Mouse (Mus musculus): ENCODE measurements at regions not wholly inside any gene's neighbourhood (a gene's known extent, or its start where the extent isn't known, plus 50 kb on each side); places are given as distances from the start of the nearest gene placed in this dataset.

GRCm38 (mm10) chr3:16918374-16918773 lies 912.1 kb upstream of the Gm5150 start:
- Histone ChIP-seq H3K4me1 (ENCODE audit: control insufficient read depth, insufficient read depth, low read length) (no peaks in the 10 kb centered on the region), H3K4me2 (ENCODE audit: low read depth, severe bottlenecking) (no peak overlapping the region), H3K9ac (ENCODE audit: low read length) (no peak overlapping the region), H3K27me3 (ENCODE audit: control insufficient read depth, insufficient read depth, low read length) (no peaks in the 10 kb centered on the region), H3K4me3 (ENCODE audit: low read depth, low read length) (no peak overlapping the region), H3K36me3 (ENCODE audit: control insufficient read depth, insufficient read depth, low read length) (no peaks in the 10 kb centered on the region), H3K27ac (replicated peaks; ENCODE audit: low read depth, low read length) (no peak overlapping the region), H3K9me3 (ENCODE audit: control insufficient read depth, low read length) (no peaks in the 10 kb centered on the region)
- WGBS, result 78% methylated on average over 2 of the region's 2 CpGs
- DNase-seq (ENCODE audit: low spot score) (no peak), ATAC-seq (ENCODE audit: insufficient number of reproducible peaks, low FRiP score, low TSS enrichment, low read depth) (no peak)

- Histone ChIP-seq H3K9me3 (ENCODE audit: control insufficient read depth, low read length) (no peaks in the 10 kb centered on the region), H3K27ac (replicated peaks; ENCODE audit: low read depth, low read length) (no peak overlapping the region), H3K9ac (ENCODE audit: low read length) (no peak overlapping the region), H3K4me2 (ENCODE audit: low read depth, severe bottlenecking) (no peak overlapping the region), H3K4me3 (ENCODE audit: low read depth, low read length) (no peak overlapping the region), H3K36me3 (ENCODE audit: control insufficient read depth, insufficient read depth, low read length) (no peaks in the 10 kb centered on the region), H3K27me3 (ENCODE audit: control insufficient read depth, insufficient read depth, low read length) (no peaks in the 10 kb centered on the region), H3K4me1 (ENCODE audit: control insufficient read depth, insufficient read depth, low read length) (no peaks in the 10 kb centered on the region)
- ATAC-seq (ENCODE audit: insufficient number of reproducible peaks, low FRiP score, low TSS enrichment, low read depth) (no peak), DNase-seq (ENCODE audit: low spot score) (no peak)
- WGBS, result 71% methylated on average over 2 of the region's 2 CpGs
Observed at GRCm38 (mm10) chr3:16916072-16916403, 909.8 kb upstream of the Gm5150 start.

GRCm38 (mm10) chr3:16915389-16916071 lies 909.3 kb upstream of the Gm5150 start:
- H3K4me2 ChIP-seq (ENCODE audit: low read depth, severe bottlenecking), result no peak overlapping the region
- H3K36me3 ChIP-seq (ENCODE audit: control insufficient read depth, insufficient read depth, low read length), result no peaks in the 10 kb centered on the region
- H3K4me3 ChIP-seq (ENCODE audit: low read depth, low read length), result no peak overlapping the region
- no peak for DNase-seq (ENCODE audit: low spot score)
- no peaks in the 10 kb centered on the region for H3K9me3 ChIP-seq (ENCODE audit: control insufficient read depth, low read length)
- H3K27me3 ChIP-seq (ENCODE audit: control insufficient read depth, insufficient read depth, low read length), result no peaks in the 10 kb centered on the region
- H3K27ac ChIP-seq (replicated peaks; ENCODE audit: low read depth, low read length), result no peak overlapping the region
- H3K4me1 ChIP-seq (ENCODE audit: control insufficient read depth, insufficient read depth, low read length), result no peaks in the 10 kb centered on the region
- no peak overlapping the region for H3K9ac ChIP-seq (ENCODE audit: low read length)
- WGBS, result 81% methylated on average over 2 of the region's 2 CpGs
- no peak for ATAC-seq (ENCODE audit: insufficient number of reproducible peaks, low FRiP score, low TSS enrichment, low read depth)

- no peak for DNase-seq (ENCODE audit: low spot score)
- Histone ChIP-seq H3K4me1 (ENCODE audit: control insufficient read depth, insufficient read depth, low read length) (no peaks in the 10 kb centered on the region), H3K27me3 (ENCODE audit: control insufficient read depth, insufficient read depth, low read length) (no peaks in the 10 kb centered on the region), H3K4me2 (ENCODE audit: low read depth, severe bottlenecking) (no peak overlapping the region), H3K36me3 (ENCODE audit: control insufficient read depth, insufficient read depth, low read length) (no peaks in the 10 kb centered on the region), H3K9me3 (ENCODE audit: control insufficient read depth, low read length) (no peaks in the 10 kb centered on the region), H3K27ac (replicated peaks; ENCODE audit: low read depth, low read length) (no peak overlapping the region), H3K9ac (ENCODE audit: low read length) (no peak overlapping the region), H3K4me3 (ENCODE audit: low read depth, low read length) (no peak overlapping the region)
- WGBS, result 86% methylated on average over 1 of the region's 1 CpGs
- ATAC-seq (ENCODE audit: insufficient number of reproducible peaks, low FRiP score, low TSS enrichment, low read depth), result no peak
Observed at GRCm38 (mm10) chr3:16888132-16888531, 881.9 kb upstream of the Gm5150 start.

GRCm38 (mm10) chr3:16872337-16873117 lies 866.3 kb upstream of the Gm5150 start:
- DNase-seq (ENCODE audit: low spot score), result no peak
- no peaks in the 10 kb centered on the region for H3K9me3 ChIP-seq (ENCODE audit: control insufficient read depth, low read length)
- no peaks in the 10 kb centered on the region for H3K4me1 ChIP-seq (ENCODE audit: control insufficient read depth, insufficient read depth, low read length)
- no peak for ATAC-seq (ENCODE audit: insufficient number of reproducible peaks, low FRiP score, low TSS enrichment, low read depth)
- no peak overlapping the region for H3K4me2 ChIP-seq (ENCODE audit: low read depth, severe bottlenecking)
- no peak overlapping the region for H3K9ac ChIP-seq (ENCODE audit: low read length)
- WGBS, result 88% methylated on average over 2 of the region's 2 CpGs
- no peaks in the 10 kb centered on the region for H3K36me3 ChIP-seq (ENCODE audit: control insufficient read depth, insufficient read depth, low read length)
- H3K4me3 ChIP-seq (ENCODE audit: low read depth, low read length), result no peak overlapping the region
- H3K27me3 ChIP-seq (ENCODE audit: control insufficient read depth, insufficient read depth, low read length), result no peaks in the 10 kb centered on the region
- H3K27ac ChIP-seq (replicated peaks; ENCODE audit: low read depth, low read length), result no peak overlapping the region

- Histone ChIP-seq H3K36me3 (ENCODE audit: control insufficient read depth, insufficient read depth, low read length) (no peaks in the 10 kb centered on the region), H3K4me2 (ENCODE audit: low read depth, severe bottlenecking) (no peak overlapping the region), H3K9ac (ENCODE audit: low read length) (no peak overlapping the region), H3K27me3 (ENCODE audit: control insufficient read depth, insufficient read depth, low read length) (no peaks in the 10 kb centered on the region), H3K9me3 (ENCODE audit: control insufficient read depth, low read length) (no peaks in the 10 kb centered on the region), H3K4me1 (ENCODE audit: control insufficient read depth, insufficient read depth, low read length) (no peaks in the 10 kb centered on the region), H3K4me3 (ENCODE audit: low read depth, low read length) (no peak overlapping the region), H3K27ac (replicated peaks; ENCODE audit: low read depth, low read length) (no peak overlapping the region)
- whole genome bisulfite sequencing, result 64% methylated on average over 1 of the region's 1 CpGs
- no peak for ATAC-seq (ENCODE audit: insufficient number of reproducible peaks, low FRiP score, low TSS enrichment, low read depth)
- DNase-seq (ENCODE audit: low spot score), result no peak
Observed at GRCm38 (mm10) chr3:16860034-16860433, 853.8 kb upstream of the Gm5150 start.

GRCm38 (mm10) chr3:16858931-16859330 lies 852.7 kb upstream of the Gm5150 start:
- Histone ChIP-seq H3K27me3 (ENCODE audit: control insufficient read depth, insufficient read depth, low read length) (no peaks in the 10 kb centered on the region), H3K4me2 (ENCODE audit: low read depth, severe bottlenecking) (no peak overlapping the region), H3K9ac (ENCODE audit: low read length) (no peak overlapping the region), H3K27ac (replicated peaks; ENCODE audit: low read depth, low read length) (no peak overlapping the region), H3K4me1 (ENCODE audit: control insufficient read depth, insufficient read depth, low read length) (no peaks in the 10 kb centered on the region), H3K36me3 (ENCODE audit: control insufficient read depth, insufficient read depth, low read length) (no peaks in the 10 kb centered on the region), H3K9me3 (ENCODE audit: control insufficient read depth, low read length) (no peaks in the 10 kb centered on the region), H3K4me3 (ENCODE audit: low read depth, low read length) (no peak overlapping the region)
- WGBS, result 60% methylated on average over 2 of the region's 2 CpGs
- DNase-seq (ENCODE audit: low spot score), result no peak
- ATAC-seq (ENCODE audit: insufficient number of reproducible peaks, low FRiP score, low TSS enrichment, low read depth), result no peak

GRCm38 (mm10) chr3:16855251-16855650 lies 849.0 kb upstream of the Gm5150 start:
- 85% methylated on average over 2 of the region's 2 CpGs for WGBS
- no peak overlapping the region for H3K4me2 ChIP-seq (ENCODE audit: low read depth, severe bottlenecking)
- ATAC-seq (ENCODE audit: insufficient number of reproducible peaks, low FRiP score, low TSS enrichment, low read depth), result no peak
- no peak overlapping the region for H3K27ac ChIP-seq (replicated peaks; ENCODE audit: low read depth, low read length)
- H3K9ac ChIP-seq (ENCODE audit: low read length), result no peak overlapping the region
- H3K9me3 ChIP-seq (ENCODE audit: control insufficient read depth, low read length), result no peaks in the 10 kb centered on the region
- H3K36me3 ChIP-seq (ENCODE audit: control insufficient read depth, insufficient read depth, low read length), result no peaks in the 10 kb centered on the region
- no peaks in the 10 kb centered on the region for H3K27me3 ChIP-seq (ENCODE audit: control insufficient read depth, insufficient read depth, low read length)
- H3K4me1 ChIP-seq (ENCODE audit: control insufficient read depth, insufficient read depth, low read length), result no peaks in the 10 kb centered on the region
- H3K4me3 ChIP-seq (ENCODE audit: low read depth, low read length), result no peak overlapping the region
- no peak for DNase-seq (ENCODE audit: low spot score)
